Mouse (Mus musculus): ENCODE results near the gene Gm12216. TPM values are rescaled to one million over a fixed set of nuclear protein-coding genes. Genes with fewer than 3 reads are reported as not detected.

Gene Gm12216
- polyA plus RNA-seq, 1 experiment, result 6.9 TPM

- Histone ChIP-seq H3K27ac (ENCODE audit: insufficient read depth, low read length) (no peak overlapping the region), H3K4me1 (ENCODE audit: control insufficient read depth, insufficient read depth, insufficient read length) (peaks cover 25% of the 10 kb centered on the region; the same call in 1 of the 2 replicates), H3K27me3 (ENCODE audit: control insufficient read depth, insufficient read depth, low read length) (no peaks in the 10 kb centered on the region), H3K36me3 (ENCODE audit: control insufficient read depth, insufficient read depth, low read length) (peaks cover 62% of the 10 kb centered on the region), H3K4me3 (ENCODE audit: extremely low read depth, insufficient read depth, insufficient read length) (no peak overlapping the region)
- DNase-seq (ENCODE audit: low read depth in 1 of 2, low spot score in 2 of 2), result no peak
- TF ChIP-seq CTCF (IDR thresholded peaks at IDR 0.05; ENCODE audit: extremely low read depth, insufficient read depth, insufficient read length, insufficient replicate concordance) (no peak), POLR2A (IDR thresholded peaks at IDR 0.05; ENCODE audit: low read depth, low read length) (no peak)
- 81% methylated on average over 16 of the region's 16 CpGs for WGBS
These were observed 85.3 kb downstream of the Gm12216 start for GRCm38 (mm10) chr11:53773641-53774360.

GRCm38 (mm10) chr11:53773087-53773486 lies 86.0 kb downstream of the Gm12216 start, which contains the start of gene Gm17334:
Gene Gm17334 (minus strand): TSS chr11:53773187.
- Histone ChIP-seq H3K27me3 (ENCODE audit: control insufficient read depth, insufficient read depth, low read length) (no peaks in the 10 kb centered on the region), H3K27ac (ENCODE audit: insufficient read depth, low read length) (peak within 1 kb of the TSS; percentile 25; the same call in 1 of the 2 replicates), H3K4me3 (ENCODE audit: extremely low read depth, insufficient read depth, insufficient read length) (peak within 1 kb of the TSS; percentile 44; the same call in 1 of the 2 replicates), H3K36me3 (ENCODE audit: control insufficient read depth, insufficient read depth, low read length) (peaks cover 57% of the 10 kb centered on the region), H3K4me1 (ENCODE audit: control insufficient read depth, insufficient read depth, insufficient read length) (peaks cover 25% of the 10 kb centered on the region; the same call in 1 of the 2 replicates)
- 79% methylated on average over 5 of the region's 5 CpGs for WGBS
- TF ChIP-seq CTCF (IDR thresholded peaks at IDR 0.05; ENCODE audit: extremely low read depth, insufficient read depth, insufficient read length, insufficient replicate concordance), result no peak
- TF ChIP-seq POLR2A (IDR thresholded peaks at IDR 0.05; ENCODE audit: low read depth, low read length), result no peak
- DNase-seq (ENCODE audit: low read depth in 1 of 2, low spot score in 2 of 2), result no peak

GRCm38 (mm10) chr11:53772536-53772935 lies 86.5 kb downstream of the Gm12216 start:
- Histone ChIP-seq H3K4me1 (ENCODE audit: control insufficient read depth, insufficient read depth, insufficient read length) (peaks cover 25% of the 10 kb centered on the region; the same call in 1 of the 2 replicates), H3K27me3 (ENCODE audit: control insufficient read depth, insufficient read depth, low read length) (no peaks in the 10 kb centered on the region), H3K36me3 (ENCODE audit: control insufficient read depth, insufficient read depth, low read length) (peaks cover 55% of the 10 kb centered on the region), H3K4me3 (ENCODE audit: extremely low read depth, insufficient read depth, insufficient read length) (peak overlapping the region; percentile 44; the same call in 1 of the 2 replicates), H3K27ac (ENCODE audit: insufficient read depth, low read length) (peak overlapping the region; percentile 25; the same call in 1 of the 2 replicates)
- no peak for TF ChIP-seq POLR2A (IDR thresholded peaks at IDR 0.05; ENCODE audit: low read depth, low read length)
- no peak for TF ChIP-seq CTCF (IDR thresholded peaks at IDR 0.05; ENCODE audit: extremely low read depth, insufficient read depth, insufficient read length, insufficient replicate concordance)
- 32% methylated on average over 9 of the region's 9 CpGs for WGBS
- no peak for DNase-seq (ENCODE audit: low read depth in 1 of 2, low spot score in 2 of 2)

- H3K4me1 ChIP-seq (ENCODE audit: control insufficient read depth, insufficient read depth, insufficient read length), result peaks cover 25% of the 10 kb centered on the region; the same call in 1 of the 2 replicates
- WGBS, result 13% methylated on average over 11 of the region's 11 CpGs
These were observed 87.9 kb downstream of the Gm12216 start for GRCm38 (mm10) chr11:53771001-53771744.

GRCm38 (mm10) chr11:53770125-53770791 lies 88.8 kb downstream of the Gm12216 start:
- H3K4me3 ChIP-seq (ENCODE audit: extremely low read depth, insufficient read depth, insufficient read length), result peak overlapping the region; percentile 85
- under 1% methylated on average over 75 of the region's 75 CpGs for WGBS
- no peaks in the 10 kb centered on the region for H3K27me3 ChIP-seq (ENCODE audit: control insufficient read depth, insufficient read depth, low read length)
- TF ChIP-seq POLR2A (IDR thresholded peaks at IDR 0.05; ENCODE audit: low read depth, low read length), result no peak
- no peak for TF ChIP-seq CTCF (IDR thresholded peaks at IDR 0.05; ENCODE audit: extremely low read depth, insufficient read depth, insufficient read length, insufficient replicate concordance)
- H3K27ac ChIP-seq (ENCODE audit: insufficient read depth, low read length), result peak overlapping the region; percentile 98
- peaks cover 36% of the 10 kb centered on the region for H3K36me3 ChIP-seq (ENCODE audit: control insufficient read depth, insufficient read depth, low read length)
- peaks cover 25% of the 10 kb centered on the region; the same call in 1 of the 2 replicates for H3K4me1 ChIP-seq (ENCODE audit: control insufficient read depth, insufficient read depth, insufficient read length)
- peak in 1 of 2 experiments; percentile 75 for DNase-seq (ENCODE audit: low read depth in 1 of 2, low spot score in 2 of 2)

More at GRCm38 (mm10) chr11:53771001-53771744, 87.9 kb downstream of the Gm12216 start:
- Histone ChIP-seq H3K36me3 (ENCODE audit: control insufficient read depth, insufficient read depth, low read length) (peaks cover 45% of the 10 kb centered on the region), H3K4me3 (ENCODE audit: extremely low read depth, insufficient read depth, insufficient read length) (peak overlapping the region; percentile 85), H3K27ac (ENCODE audit: insufficient read depth, low read length) (peak overlapping the region; percentile 31), H3K27me3 (ENCODE audit: control insufficient read depth, insufficient read depth, low read length) (no peaks in the 10 kb centered on the region)
- no peak for DNase-seq (ENCODE audit: low read depth in 1 of 2, low spot score in 2 of 2)
- no peak for TF ChIP-seq POLR2A (IDR thresholded peaks at IDR 0.05; ENCODE audit: low read depth, low read length)

GRCm38 (mm10) chr11:53769760-53770124 lies 89.3 kb downstream of the Gm12216 start, which contains the start of gene Irf1:
Gene Irf1 (plus strand): TSS chr11:53770014.
- DNase-seq (ENCODE audit: low read depth in 1 of 2, low spot score in 2 of 2), result peak; percentile 95 to 98
- Histone ChIP-seq H3K36me3 (ENCODE audit: control insufficient read depth, insufficient read depth, low read length) (peaks cover 31% of the 10 kb centered on the region), H3K27ac (ENCODE audit: insufficient read depth, low read length) (peak within 1 kb of the TSS; percentile 98), H3K4me3 (ENCODE audit: extremely low read depth, insufficient read depth, insufficient read length) (peak within 1 kb of the TSS; percentile 85), H3K27me3 (ENCODE audit: control insufficient read depth, insufficient read depth, low read length) (no peaks in the 10 kb centered on the region), H3K4me1 (ENCODE audit: control insufficient read depth, insufficient read depth, insufficient read length) (peaks cover 24% of the 10 kb centered on the region; the same call in 1 of the 2 replicates)
- no peak for TF ChIP-seq CTCF (IDR thresholded peaks at IDR 0.05; ENCODE audit: extremely low read depth, insufficient read depth, insufficient read length, insufficient replicate concordance)
- peak; percentile 98 for TF ChIP-seq POLR2A (IDR thresholded peaks at IDR 0.05; ENCODE audit: low read depth, low read length)
- under 1% methylated on average over 40 of the region's 40 CpGs for WGBS

Data from spleen, adult 2 months (tissue).